22 mouse cellular contexts compared by ENCODE assay signal in genomic region chr2:77336810-77337209, GRCm38 (mm10).
"Had no signal": no experiment of that assay in that cellular context is flagged by ENCODE, and none has a peak within 500 bp of the region (broad histone marks: within the 10 kb centered on the region; RNA-seq: fewer than 3 reads in every experiment).

No protein-coding gene starts in this region.

- H3K9ac ChIP-seq: heart, embryonic 12.5 days; hindbrain, embryonic 13.5 days; hindbrain, embryonic 15.5 days; kidney, embryonic 15.5 days; limb, embryonic 12.5 days; liver, embryonic 13.5 days had no signal

- H3K4me3 ChIP-seq: heart, embryonic 10.5 days; heart, embryonic 12.5 days; hindbrain, embryonic 13.5 days; hindbrain, embryonic 15.5 days; kidney, embryonic 15.5 days; left cerebral cortex, adult 2 months; limb, embryonic 10.5 days; limb, embryonic 12.5 days; liver, embryonic 13.5 days had no signal

- DNase-seq: gastrocnemius, postnatal 14 days; gastrocnemius, postnatal 36 days; heart, adult 18-20 months; heart, postnatal 10 days; kidney, adult 11 months; kidney, adult 2 months; kidney, adult 9 months; kidney, postnatal 14 days; kidney, postnatal 36 days; layer of hippocampus, adult 9-11 months; liver; liver, embryonic 13.5 days had no signal

- H3K4me1 ChIP-seq: heart, embryonic 10.5 days; heart, embryonic 12.5 days; hindbrain, embryonic 13.5 days; kidney, embryonic 15.5 days; limb, embryonic 10.5 days; liver, embryonic 13.5 days had no signal

- H3K27ac ChIP-seq: heart, embryonic 10.5 days; hindbrain, embryonic 13.5 days; hindbrain, embryonic 15.5 days; hindbrain, postnatal 0 days; kidney, embryonic 15.5 days; kidney, postnatal 0 days; left cerebral cortex, adult 2 months; limb, embryonic 10.5 days; limb, embryonic 12.5 days; liver, embryonic 13.5 days had no signal

- H3K36me3 ChIP-seq: heart, embryonic 10.5 days; heart, embryonic 12.5 days; hindbrain, embryonic 13.5 days; hindbrain, embryonic 15.5 days; kidney, embryonic 15.5 days; limb, embryonic 10.5 days; limb, embryonic 12.5 days; liver, embryonic 13.5 days had no signal

- H3K27me3 ChIP-seq: heart, embryonic 12.5 days; hindbrain, embryonic 13.5 days; hindbrain, embryonic 15.5 days; kidney, embryonic 15.5 days; limb, embryonic 12.5 days; liver, embryonic 13.5 days had no signal

- H3K9me3 ChIP-seq: heart, embryonic 10.5 days; heart, embryonic 12.5 days; hindbrain, embryonic 13.5 days; hindbrain, embryonic 15.5 days; kidney, embryonic 15.5 days; limb, embryonic 10.5 days; limb, embryonic 12.5 days; liver, embryonic 13.5 days had no signal
